Mouse (Mus musculus) E14TG2a.4 (cell line): ENCODE data around the gene Cdh8.
"Not testable (repeated sequence)": the region's sequence is repeated elsewhere in the genome, so short reads cannot be mapped to it uniquely, and the experiment has no call there.

Source experiments
- H3K27me3 ChIP-seq: 2 replicates; pipeline ENCODE4 v1.6.1; 2014; ENCODE audit warnings: low read length, control low read depth; ENCODE audit not compliant: insufficient read depth
- H3K36me3 ChIP-seq: 2 replicates; pipeline ENCODE4 v1.6.1; 2014; ENCODE audit warnings: low read length, control low read depth; ENCODE audit not compliant: insufficient read depth
- H3K4me1 ChIP-seq: replicated peaks from 2 replicates; pipeline ENCODE4 v1.6.1; 2014; ENCODE audit warnings: low read depth, low read length, control low read depth
- H3K4me3 ChIP-seq: replicated peaks from 2 replicates; pipeline ENCODE4 v1.5.1; 2014; ENCODE audit warnings: mild to moderate bottlenecking, low read length
- H3K9me3 ChIP-seq: 2 replicates; pipeline ENCODE4 v1.6.1; 2014; ENCODE audit warnings: low read length, control low read depth
- CTCF ChIP-seq: conservative IDR thresholded peaks from 2 replicates; pipeline ENCODE4 v1.5.1; 2014; ENCODE audit warnings: low read length
- NANOG ChIP-seq: IDR thresholded peaks from 2 replicates; pipeline ENCODE4 v1.6.1; 2014; ENCODE audit warnings: borderline replicate concordance, low read length, mixed read lengths
- POU5F1 ChIP-seq: IDR thresholded peaks from 2 replicates; pipeline ENCODE4 v1.6.1; 2014; ENCODE audit warnings: low read length, borderline replicate concordance

Cdh8 gene

GRCm38 (mm10) chr8:99223697-99224096 lies 192.6 kb downstream of the Cdh8 start:
- no peaks in the 10 kb centered on the region for H3K27me3 ChIP-seq
- no peaks in the 10 kb centered on the region for H3K9me3 ChIP-seq
- H3K4me1 ChIP-seq: no peaks in the 10 kb centered on the region
- TF ChIP-seq CTCF (no peak), NANOG (no peak), POU5F1 (no peak)
- H3K4me3 ChIP-seq: no peak overlapping the region
- H3K36me3 ChIP-seq: no peaks in the 10 kb centered on the region

- H3K27me3 ChIP-seq: no peaks in the 10 kb centered on the region
- H3K4me1 ChIP-seq: no peaks in the 10 kb centered on the region
- TF ChIP-seq NANOG (no peak), POU5F1 (no peak), CTCF (no peak)
- no peaks in the 10 kb centered on the region for H3K9me3 ChIP-seq
- no peaks in the 10 kb centered on the region for H3K36me3 ChIP-seq
- H3K4me3 ChIP-seq: no peak overlapping the region
Measured at GRCm38 (mm10) chr8:99205194-99205593, 211.1 kb downstream of the Cdh8 start.

- Histone ChIP-seq H3K27me3 (no peaks in the 10 kb centered on the region), H3K4me1 (no peaks in the 10 kb centered on the region), H3K9me3 (no peaks in the 10 kb centered on the region), H3K36me3 (no peaks in the 10 kb centered on the region), H3K4me3 (no peak overlapping the region)
- no peak for TF ChIP-seq CTCF
- no peak for TF ChIP-seq POU5F1
- TF ChIP-seq NANOG: no peak
Measured at GRCm38 (mm10) chr8:99190643-99191042, 225.6 kb downstream of the Cdh8 start.

GRCm38 (mm10) chr8:99186879-99187278 lies 229.4 kb downstream of the Cdh8 start:
- Histone ChIP-seq H3K27me3 (no peaks in the 10 kb centered on the region), H3K9me3 (no peaks in the 10 kb centered on the region), H3K4me1 (no peaks in the 10 kb centered on the region), H3K4me3 (no peak overlapping the region), H3K36me3 (no peaks in the 10 kb centered on the region)
- TF ChIP-seq CTCF: no peak
- TF ChIP-seq NANOG: no peak
- TF ChIP-seq POU5F1: no peak

GRCm38 (mm10) chr8:99184186-99184585 lies 232.1 kb downstream of the Cdh8 start:
- Histone ChIP-seq H3K4me3 (no peak overlapping the region), H3K36me3 (no peaks in the 10 kb centered on the region), H3K4me1 (no peaks in the 10 kb centered on the region), H3K9me3 (no peaks in the 10 kb centered on the region), H3K27me3 (no peaks in the 10 kb centered on the region)
- no peak for TF ChIP-seq POU5F1
- TF ChIP-seq NANOG: no peak
- TF ChIP-seq CTCF: no peak

GRCm38 (mm10) chr8:99166966-99167365 lies 249.3 kb downstream of the Cdh8 start:
- H3K36me3 ChIP-seq: no peaks in the 10 kb centered on the region
- no peaks in the 10 kb centered on the region for H3K9me3 ChIP-seq
- no peak for TF ChIP-seq POU5F1
- TF ChIP-seq NANOG: no peak
- no peak for TF ChIP-seq CTCF
- no peaks in the 10 kb centered on the region for H3K27me3 ChIP-seq
- H3K4me3 ChIP-seq: no peak overlapping the region
- no peaks in the 10 kb centered on the region for H3K4me1 ChIP-seq

- no peak overlapping the region for H3K4me3 ChIP-seq
- no peaks in the 10 kb centered on the region for H3K9me3 ChIP-seq
- TF ChIP-seq NANOG (no peak), CTCF (no peak), POU5F1 (no peak)
- H3K27me3 ChIP-seq: no peaks in the 10 kb centered on the region
- no peaks in the 10 kb centered on the region for H3K4me1 ChIP-seq
- no peaks in the 10 kb centered on the region for H3K36me3 ChIP-seq
Measured at GRCm38 (mm10) chr8:99161633-99162032, 254.6 kb downstream of the Cdh8 start.

- no peak for TF ChIP-seq POU5F1
- TF ChIP-seq CTCF: no peak
- TF ChIP-seq NANOG: no peak
- no peak overlapping the region for H3K4me3 ChIP-seq
- no peaks in the 10 kb centered on the region for H3K4me1 ChIP-seq
- no peaks in the 10 kb centered on the region for H3K9me3 ChIP-seq
- H3K27me3 ChIP-seq: no peaks in the 10 kb centered on the region
- H3K36me3 ChIP-seq: no peaks in the 10 kb centered on the region
Measured at GRCm38 (mm10) chr8:99145436-99145835, 270.8 kb downstream of the Cdh8 start.

GRCm38 (mm10) chr8:99144761-99145160 lies 271.5 kb downstream of the Cdh8 start:
- H3K4me3 ChIP-seq, H3K9me3 ChIP-seq, H3K4me1 ChIP-seq, H3K27me3 ChIP-seq, H3K36me3 ChIP-seq: not testable (repeated sequence)
